Mouse (Mus musculus): ENCODE measurements around the gene Bmpr1b. TPM values are rescaled to one million over a fixed set of nuclear protein-coding genes. Genes with fewer than 3 reads are reported as not detected.

Gene Bmpr1b
- polyA plus RNA-seq, 1 experiment = 0.34 TPM

DNA sequence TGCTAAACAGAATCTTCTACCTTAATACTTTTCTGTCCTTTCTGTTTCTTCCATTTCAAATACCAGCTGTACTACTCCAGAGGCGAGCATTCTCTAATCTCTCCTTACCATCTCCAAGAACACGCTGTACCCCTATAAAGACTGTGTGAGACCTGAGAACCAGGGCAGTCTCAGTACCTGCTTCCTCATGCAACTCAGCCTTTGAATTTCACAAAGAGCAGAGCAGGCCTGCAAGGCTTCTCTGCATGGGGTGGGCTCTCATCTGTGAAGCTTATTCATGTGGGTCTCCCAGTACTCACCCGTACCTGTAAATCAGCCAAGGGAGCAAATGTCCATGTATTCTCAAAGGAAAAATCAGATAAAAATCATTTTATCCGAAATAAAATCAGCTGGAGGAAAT, 203.0 kb downstream of the Bmpr1b start:
- no peaks in the 10 kb centered on the region for H3K79me3 ChIP-seq (ENCODE audit: low read depth)
- TF ChIP-seq USF1 (IDR thresholded peaks at IDR 0.05; ENCODE audit: low read depth) (no peak), MYOD1 (IDR thresholded peaks at IDR 0.05; ENCODE audit: control insufficient read depth, insufficient read length, low read depth) (no peak), MAX (IDR thresholded peaks at IDR 0.05) (no peak), CEBPB (IDR thresholded peaks at IDR 0.05; ENCODE audit: low read depth) (no peak), MYOG (IDR thresholded peaks at IDR 0.05; ENCODE audit: control insufficient read depth, extremely low read depth, insufficient read length) (no peak), CTCF (IDR thresholded peaks at IDR 0.05; ENCODE audit: control insufficient read depth, insufficient read depth, insufficient read length) (no peak), FOSL1 (IDR thresholded peaks at IDR 0.05; ENCODE audit: insufficient read depth, low read length, poor library complexity, severe bottlenecking) (no peak)
- no peak overlapping the region for H3K4me3 ChIP-seq (ENCODE audit: insufficient read depth, poor library complexity, severe bottlenecking)
- no peaks in the 10 kb centered on the region for H3K27me3 ChIP-seq (ENCODE audit: control insufficient read depth, insufficient read depth, insufficient read length)
- H3K79me2 ChIP-seq (ENCODE audit: control insufficient read depth, insufficient read depth) = no peaks in the 10 kb centered on the region
- no peaks in the 10 kb centered on the region for H3K36me3 ChIP-seq (ENCODE audit: control insufficient read depth, insufficient read depth)
- no peak overlapping the region for H3ac ChIP-seq (ENCODE audit: control insufficient read depth, insufficient read length, low read depth)

- Histone ChIP-seq H3K36me3 (ENCODE audit: control insufficient read depth, insufficient read depth) (no peaks in the 10 kb centered on the region), H3K79me3 (ENCODE audit: low read depth) (no peaks in the 10 kb centered on the region), H3K79me2 (ENCODE audit: control insufficient read depth, insufficient read depth) (no peaks in the 10 kb centered on the region), H3K27me3 (ENCODE audit: control insufficient read depth, insufficient read depth, insufficient read length) (no peaks in the 10 kb centered on the region), H3ac (ENCODE audit: control insufficient read depth, insufficient read length, low read depth) (no peak overlapping the region), H3K4me3 (ENCODE audit: insufficient read depth, poor library complexity, severe bottlenecking) (no peak overlapping the region)
- TF ChIP-seq MAX (IDR thresholded peaks at IDR 0.05) = no peak
- no peak for TF ChIP-seq CEBPB (IDR thresholded peaks at IDR 0.05; ENCODE audit: low read depth)
- no peak for TF ChIP-seq FOSL1 (IDR thresholded peaks at IDR 0.05; ENCODE audit: insufficient read depth, low read length, poor library complexity, severe bottlenecking)
- TF ChIP-seq MYOD1 (IDR thresholded peaks at IDR 0.05; ENCODE audit: control insufficient read depth, insufficient read length, low read depth) = no peak
- TF ChIP-seq USF1 (IDR thresholded peaks at IDR 0.05; ENCODE audit: low read depth) = no peak
- TF ChIP-seq CTCF (IDR thresholded peaks at IDR 0.05; ENCODE audit: control insufficient read depth, insufficient read depth, insufficient read length) = no peak
- TF ChIP-seq MYOG (IDR thresholded peaks at IDR 0.05; ENCODE audit: control insufficient read depth, extremely low read depth, insufficient read length) = no peak
These were observed 216.3 kb downstream of the Bmpr1b start for GRCm38 (mm10) chr3:141952931-141953330.

- Histone ChIP-seq H3ac (ENCODE audit: control insufficient read depth, insufficient read length, low read depth) (no peak overlapping the region), H3K27me3 (ENCODE audit: control insufficient read depth, insufficient read depth, insufficient read length) (no peaks in the 10 kb centered on the region), H3K36me3 (ENCODE audit: control insufficient read depth, insufficient read depth) (no peaks in the 10 kb centered on the region), H3K79me3 (ENCODE audit: low read depth) (no peaks in the 10 kb centered on the region), H3K4me3 (ENCODE audit: insufficient read depth, poor library complexity, severe bottlenecking) (no peak overlapping the region), H3K79me2 (ENCODE audit: control insufficient read depth, insufficient read depth) (no peaks in the 10 kb centered on the region)
- TF ChIP-seq CTCF (IDR thresholded peaks at IDR 0.05; ENCODE audit: control insufficient read depth, insufficient read depth, insufficient read length) = no peak
- TF ChIP-seq CEBPB (IDR thresholded peaks at IDR 0.05; ENCODE audit: low read depth) = no peak
- no peak for TF ChIP-seq MAX (IDR thresholded peaks at IDR 0.05)
- no peak for TF ChIP-seq MYOG (IDR thresholded peaks at IDR 0.05; ENCODE audit: control insufficient read depth, extremely low read depth, insufficient read length)
- TF ChIP-seq USF1 (IDR thresholded peaks at IDR 0.05; ENCODE audit: low read depth) = no peak
- no peak for TF ChIP-seq MYOD1 (IDR thresholded peaks at IDR 0.05; ENCODE audit: control insufficient read depth, insufficient read length, low read depth)
- TF ChIP-seq FOSL1 (IDR thresholded peaks at IDR 0.05; ENCODE audit: insufficient read depth, low read length, poor library complexity, severe bottlenecking) = no peak
These were observed 218.6 kb downstream of the Bmpr1b start for GRCm38 (mm10) chr3:141950642-141951041.

GRCm38 (mm10) chr3:141948506-141948905, 220.7 kb downstream of the Bmpr1b start:
- H3K36me3 ChIP-seq (ENCODE audit: control insufficient read depth, insufficient read depth) = no peaks in the 10 kb centered on the region
- TF ChIP-seq FOSL1 (IDR thresholded peaks at IDR 0.05; ENCODE audit: insufficient read depth, low read length, poor library complexity, severe bottlenecking) (no peak), MYOG (IDR thresholded peaks at IDR 0.05; ENCODE audit: control insufficient read depth, extremely low read depth, insufficient read length) (no peak), CEBPB (IDR thresholded peaks at IDR 0.05; ENCODE audit: low read depth) (no peak), CTCF (IDR thresholded peaks at IDR 0.05; ENCODE audit: control insufficient read depth, insufficient read depth, insufficient read length) (no peak), USF1 (IDR thresholded peaks at IDR 0.05; ENCODE audit: low read depth) (no peak), MAX (IDR thresholded peaks at IDR 0.05) (no peak), MYOD1 (IDR thresholded peaks at IDR 0.05; ENCODE audit: control insufficient read depth, insufficient read length, low read depth) (no peak)

GRCm38 (mm10) chr3:141948096-141948495, 221.1 kb downstream of the Bmpr1b start:
- TF ChIP-seq MAX (IDR thresholded peaks at IDR 0.05) = no peak
- TF ChIP-seq FOSL1 (IDR thresholded peaks at IDR 0.05; ENCODE audit: insufficient read depth, low read length, poor library complexity, severe bottlenecking) = no peak

More at GRCm38 (mm10) chr3:141948506-141948905, 220.7 kb downstream of the Bmpr1b start:
- Histone ChIP-seq H3ac (ENCODE audit: control insufficient read depth, insufficient read length, low read depth) (no peak overlapping the region), H3K4me3 (ENCODE audit: insufficient read depth, poor library complexity, severe bottlenecking) (no peak overlapping the region), H3K79me2 (ENCODE audit: control insufficient read depth, insufficient read depth) (no peaks in the 10 kb centered on the region), H3K27me3 (ENCODE audit: control insufficient read depth, insufficient read depth, insufficient read length) (no peaks in the 10 kb centered on the region), H3K79me3 (ENCODE audit: low read depth) (no peaks in the 10 kb centered on the region)

GRCm38 (mm10) chr3:141946846-141947245, 222.4 kb downstream of the Bmpr1b start:
- Histone ChIP-seq H3K27me3 (ENCODE audit: control insufficient read depth, insufficient read depth, insufficient read length) (no peaks in the 10 kb centered on the region), H3K79me2 (ENCODE audit: control insufficient read depth, insufficient read depth) (no peaks in the 10 kb centered on the region), H3K4me3 (ENCODE audit: insufficient read depth, poor library complexity, severe bottlenecking) (no peak overlapping the region), H3ac (ENCODE audit: control insufficient read depth, insufficient read length, low read depth) (no peak overlapping the region), H3K36me3 (ENCODE audit: control insufficient read depth, insufficient read depth) (no peaks in the 10 kb centered on the region), H3K79me3 (ENCODE audit: low read depth) (no peaks in the 10 kb centered on the region)
- TF ChIP-seq FOSL1 (IDR thresholded peaks at IDR 0.05; ENCODE audit: insufficient read depth, low read length, poor library complexity, severe bottlenecking) = no peak
- no peak for TF ChIP-seq MYOG (IDR thresholded peaks at IDR 0.05; ENCODE audit: control insufficient read depth, extremely low read depth, insufficient read length)
- no peak for TF ChIP-seq MAX (IDR thresholded peaks at IDR 0.05)
- no peak for TF ChIP-seq USF1 (IDR thresholded peaks at IDR 0.05; ENCODE audit: low read depth)
- no peak for TF ChIP-seq CTCF (IDR thresholded peaks at IDR 0.05; ENCODE audit: control insufficient read depth, insufficient read depth, insufficient read length)
- TF ChIP-seq MYOD1 (IDR thresholded peaks at IDR 0.05; ENCODE audit: control insufficient read depth, insufficient read length, low read depth) = no peak
- no peak for TF ChIP-seq CEBPB (IDR thresholded peaks at IDR 0.05; ENCODE audit: low read depth)

More at GRCm38 (mm10) chr3:141948096-141948495, 221.1 kb downstream of the Bmpr1b start:
- Histone ChIP-seq H3K79me2 (ENCODE audit: control insufficient read depth, insufficient read depth) (no peaks in the 10 kb centered on the region), H3ac (ENCODE audit: control insufficient read depth, insufficient read length, low read depth) (no peak overlapping the region), H3K27me3 (ENCODE audit: control insufficient read depth, insufficient read depth, insufficient read length) (no peaks in the 10 kb centered on the region), H3K36me3 (ENCODE audit: control insufficient read depth, insufficient read depth) (no peaks in the 10 kb centered on the region), H3K79me3 (ENCODE audit: low read depth) (no peaks in the 10 kb centered on the region), H3K4me3 (ENCODE audit: insufficient read depth, poor library complexity, severe bottlenecking) (no peak overlapping the region)

Measured in C2C12 (cell line).